Mouse (Mus musculus) neural tube, embryonic 14.5 days (tissue): ENCODE measurements around the gene Hist1h4i. TPM values are rescaled to one million over a fixed set of nuclear protein-coding genes. Genes with fewer than 3 reads are reported as not detected.
A peak's percentile ranks its signal among the peaks of the same experiment; 100 is the strongest.

Experiments used
- ATAC-seq: fragments of 200-750 bp; cut with Nextera tagmentation; 2 replicates; pipeline ENCODE4 v1.8.0; 2017; ENCODE audit warnings: low read depth, mild to moderate bottlenecking, moderate TSS enrichment, moderate library complexity
- H3K27ac ChIP-seq: fragments of 300-500 bp; sonication (generic); 2 replicates; pipeline ENCODE4 v1.5.1; 2014; ENCODE audit warnings: low read depth, mild to moderate bottlenecking, control low read depth, low read length, moderate library complexity, mixed read lengths
- H3K27me3 ChIP-seq: fragments of 300-500 bp; sonication (generic); 2 replicates; pipeline ENCODE4 v1.6.1; 2014; ENCODE audit warnings: low read length; ENCODE audit not compliant: control insufficient read depth, insufficient read depth
- H3K36me3 ChIP-seq: fragments of 300-500 bp; sonication (generic); 2 replicates; pipeline ENCODE4 v1.6.1; 2014; ENCODE audit warnings: low read length, mixed read lengths; ENCODE audit not compliant: control insufficient read depth, insufficient read depth
- H3K4me1 ChIP-seq: fragments of 300-500 bp; sonication (generic); 2 replicates; pipeline ENCODE4 v1.6.1; 2014; ENCODE audit warnings: low read length; ENCODE audit not compliant: control insufficient read depth, insufficient read depth
- H3K4me2 ChIP-seq: fragments of 300-500 bp; sonication (generic); 2 replicates; pipeline ENCODE4 v1.6.1; 2014; ENCODE audit warnings: mild to moderate bottlenecking, low read depth, low read length, control low read depth
- H3K4me3 ChIP-seq: fragments of 300-500 bp; sonication (generic); 2 replicates; pipeline ENCODE4 v1.5.1; 2014; ENCODE audit warnings: low read depth, low read length, control low read depth, mixed read lengths
- H3K9ac ChIP-seq: fragments of 300-500 bp; sonication (generic); replicated peaks from 2 replicates; pipeline ENCODE4 v1.6.1; 2014; ENCODE audit warnings: low read depth, mild to moderate bottlenecking, control low read depth, low read length, mixed read lengths
- H3K9me3 ChIP-seq: fragments of 300-500 bp; sonication (generic); 2 replicates; pipeline ENCODE4 v1.6.1; 2016; ENCODE audit warnings: low read length; ENCODE audit not compliant: control insufficient read depth
- WGBS: fragments of 180-500 bp; shearing (Covaris S2); extraction: QIAGEN DNeasy Blood & Tissue Kit; methylation state at CpG from one replicate; pipeline ENCODE4 v1.1.7; 2014; 5-methylcytosine and 5-hydroxymethylcytosine counted together
- microRNA-seq: library from miRNA; unstranded; fragments of <30 nt; microRNA quantifications from one replicate; pipeline ENCODE4, GENCODE M21; 2016
- polyA plus RNA-seq: library from polyadenylated mRNA; unstranded; fragments of >200 nt; fragmentation: Nextera tagmentation; extraction: Ambion mirVana; gene quantifications from 2 replicates; pipeline ENCODE4 v1.2.1, GENCODE M21; 2014

Hist1h4i gene
- polyA plus RNA-seq, 1 experiment from 2014 or later: 5.7 TPM

DNA sequence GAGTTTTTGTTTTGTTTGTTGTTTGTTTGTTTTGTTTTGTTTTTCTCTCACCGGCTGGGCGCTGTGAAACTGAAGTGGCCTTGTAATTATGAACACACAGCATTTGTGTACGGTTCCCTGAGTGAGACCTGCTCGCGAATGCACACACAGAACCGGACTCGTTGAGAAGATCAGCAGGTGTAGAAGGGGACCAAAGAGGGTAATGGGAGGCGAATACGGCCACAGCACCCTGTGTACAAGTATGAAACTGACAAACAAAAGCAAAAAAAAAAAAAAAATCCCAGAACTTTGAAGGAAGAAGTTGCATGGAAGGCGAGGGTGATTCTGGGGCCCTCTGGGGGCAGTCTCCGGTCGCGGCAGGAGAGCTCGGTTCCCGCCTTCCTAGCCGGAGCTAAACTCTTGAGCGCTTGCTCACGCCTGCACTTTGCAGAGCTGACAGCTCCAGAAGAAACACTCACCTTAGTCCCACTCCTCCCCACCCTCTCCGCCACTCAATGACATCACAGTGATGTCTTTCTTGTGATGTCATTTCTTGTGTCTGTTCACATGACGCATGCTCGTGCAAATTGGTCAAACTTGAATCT is 45.7 kb downstream of the Hist1h4i start:
- under 1% methylated on average over 21 of the region's 21 CpGs for WGBS
- Histone ChIP-seq H3K4me3 (0 out of 2 replicates have a peak overlapping the region, but pooled peaks have one; percentile 12), H3K9ac (no peak overlapping the region), H3K27ac (no peak overlapping the region), H3K4me1 (no peaks in the 10 kb centered on the region), H3K9me3 (no peaks in the 10 kb centered on the region), H3K4me2 (peak overlapping the region; percentile 16; the same call in 1 of the 2 replicates), H3K36me3 (no peaks in the 10 kb centered on the region), H3K27me3 (peaks cover 58% of the 10 kb centered on the region)
- peak; percentile 44; the same call in 1 of the 2 replicates for ATAC-seq

DNA sequence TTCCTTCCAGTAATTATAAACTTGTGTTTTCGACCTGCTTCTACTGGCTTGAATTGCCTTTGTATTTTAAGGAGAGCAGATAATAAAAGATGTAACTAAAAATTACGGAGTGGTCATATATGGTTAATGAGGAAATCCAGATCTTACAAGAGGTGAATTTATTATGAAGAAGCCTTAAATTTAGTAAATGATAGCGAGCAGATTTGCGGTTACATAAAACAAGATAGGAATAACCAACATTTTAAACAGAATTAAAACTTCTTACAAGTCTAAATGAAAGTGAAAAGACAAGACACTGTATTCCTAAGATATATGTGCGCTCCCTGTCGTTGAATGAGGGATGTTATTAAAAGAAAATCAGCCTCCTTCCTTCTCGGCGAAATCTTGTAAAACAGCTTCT is 46.3 kb downstream of the Hist1h4i start:
- Histone ChIP-seq H3K36me3 (no peaks in the 10 kb centered on the region), H3K4me2 (peak overlapping the region; percentile 16; the same call in 1 of the 2 replicates), H3K27me3 (peaks cover 53% of the 10 kb centered on the region), H3K4me1 (no peaks in the 10 kb centered on the region), H3K9me3 (no peaks in the 10 kb centered on the region), H3K27ac (no peak overlapping the region), H3K4me3 (0 out of 2 replicates have a peak overlapping the region, but pooled peaks have one; percentile 12), H3K9ac (no peak overlapping the region)
- 7% methylated on average over 8 of the region's 8 CpGs for WGBS
- no peak for ATAC-seq

DNA sequence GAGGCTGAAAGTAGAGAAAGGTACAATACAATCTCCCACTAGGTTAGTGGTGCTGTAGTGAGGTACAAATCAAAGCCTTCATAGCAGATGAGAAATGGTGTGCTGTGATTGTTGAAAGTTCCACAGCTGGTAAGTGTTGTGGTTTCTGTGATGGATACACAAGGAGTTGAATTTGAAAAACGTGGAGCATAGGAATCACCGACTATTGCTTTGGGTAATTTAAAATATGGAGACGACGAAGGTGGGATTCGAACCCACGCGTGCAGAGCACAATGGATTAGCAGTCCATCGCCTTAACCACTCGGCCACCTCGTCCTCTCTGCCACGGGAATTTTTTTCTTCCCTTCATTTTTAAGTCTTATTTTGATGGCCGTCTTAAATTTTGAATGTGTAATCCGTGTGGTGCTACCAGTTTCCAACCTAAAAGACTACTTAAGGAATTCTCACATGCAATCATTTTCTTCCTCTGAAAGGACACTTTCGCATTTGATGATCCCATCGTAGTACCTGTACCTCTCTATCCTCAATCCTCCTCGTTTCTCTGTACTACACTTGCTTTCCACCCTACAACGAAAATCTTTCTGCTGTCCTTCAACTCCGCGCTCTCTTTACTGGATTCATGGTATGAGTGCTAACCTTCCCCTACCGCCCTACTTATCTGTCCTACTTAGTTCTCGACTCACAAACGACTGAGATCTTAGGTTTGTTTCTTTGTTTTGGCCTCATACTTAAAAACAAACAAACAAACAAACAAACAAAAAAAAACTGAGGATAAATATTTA is 47.0 kb downstream of the Hist1h4i start:
- no peak overlapping the region for H3K9ac ChIP-seq
- no peak overlapping the region for H3K4me3 ChIP-seq
- 2% methylated on average over 22 of the region's 22 CpGs for WGBS
- H3K9me3 ChIP-seq: no peaks in the 10 kb centered on the region
- no peaks in the 10 kb centered on the region for H3K36me3 ChIP-seq
- no peak overlapping the region for H3K4me2 ChIP-seq
- ATAC-seq: no peak
- no peak overlapping the region for H3K27ac ChIP-seq
- no peaks in the 10 kb centered on the region for H3K4me1 ChIP-seq
- H3K27me3 ChIP-seq: peaks cover 48% of the 10 kb centered on the region

DNA sequence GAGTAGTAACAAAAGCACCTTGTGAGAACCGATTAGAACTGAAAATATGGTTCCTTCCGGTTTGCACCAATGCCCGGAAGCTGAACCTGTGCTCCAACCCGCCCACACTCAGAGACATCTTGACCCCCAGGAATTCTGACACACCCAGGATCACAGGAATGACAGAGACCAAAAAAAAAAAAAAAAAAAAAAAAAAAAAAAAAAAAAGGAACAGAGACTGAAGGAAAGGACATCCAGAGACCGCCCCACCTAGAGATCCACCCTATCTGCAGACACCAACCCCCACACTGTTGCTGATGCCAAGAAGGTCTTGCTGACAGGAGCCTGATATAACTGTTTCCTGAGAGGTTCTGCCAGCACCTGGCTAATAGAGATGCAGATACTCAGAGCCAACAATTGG is 48.6 kb downstream of the Hist1h4i start:
- Histone ChIP-seq H3K4me2 (no peak overlapping the region), H3K4me3 (no peak overlapping the region), H3K36me3 (no peaks in the 10 kb centered on the region), H3K27ac (no peak overlapping the region), H3K27me3 (peaks cover 33% of the 10 kb centered on the region), H3K4me1 (no peaks in the 10 kb centered on the region), H3K9me3 (no peaks in the 10 kb centered on the region), H3K9ac (no peak overlapping the region)
- 86% methylated on average over 5 of the region's 5 CpGs for WGBS
- ATAC-seq: no peak

Small RNA genes lying within 50 kb of the gene (microRNA-seq; reads per million reads assigned to microRNA genes)
- gene Gm26300 (not detected), gene Gm44390 (not detected), gene Gm44486 (not detected)

Other genes starting within 250 kb of the Hist1h4i start
- 2.4 and 4.5 TPM in 2 replicates for gene Hist1h2bq, start 231.2 kb downstream of the Hist1h4i start, polyA plus RNA-seq
- not detected in 2 replicates for gene Hist1h2ao, start 230.9 kb downstream of the Hist1h4i start, polyA plus RNA-seq
- 1.5 TPM in 1 of 2 replicates, not detected in the other for gene Hist1h4m, start 229.6 kb downstream of the Hist1h4i start, polyA plus RNA-seq
- 4.7 and 7.3 TPM in 2 replicates for gene Hist1h4n, start 209.2 kb downstream of the Hist1h4i start, polyA plus RNA-seq
- gene Hist1h2ap, start 207.9 kb downstream of the Hist1h4i start, polyA plus RNA-seq: 268 and 373 TPM in 2 replicates
- 2.4 and 4.8 TPM in 2 replicates for gene Hist1h2br, start 207.6 kb downstream of the Hist1h4i start, polyA plus RNA-seq
- gene Zfp184, start 96.3 kb downstream of the Hist1h4i start, polyA plus RNA-seq: 16.4 and 17.1 TPM in 2 replicates
- gene Pom121l2, start 60.2 kb downstream of the Hist1h4i start, polyA plus RNA-seq: not detected in 2 replicates
- not detected in 2 replicates for gene Prss16, start 31.6 kb downstream of the Hist1h4i start, polyA plus RNA-seq
- not detected in 2 replicates for gene Hist1h2ah, start 5.8 kb downstream of the Hist1h4i start, polyA plus RNA-seq
- 0.98 TPM in 1 of 2 replicates, not detected in the other for gene Hist1h2bk, start 5.5 kb downstream of the Hist1h4i start, polyA plus RNA-seq
- 2.9 and 3.8 TPM in 2 replicates for gene Hist1h2ag, start 1.6 kb upstream of the Hist1h4i start, polyA plus RNA-seq
- 1.4 and 1.9 TPM in 2 replicates for gene Hist1h2bj, start 1.9 kb upstream of the Hist1h4i start, polyA plus RNA-seq
- gene Vmn1r188, start 43.1 kb upstream of the Hist1h4i start, polyA plus RNA-seq: not detected in 2 replicates
- gene Vmn1r189, start 64.5 kb upstream of the Hist1h4i start, polyA plus RNA-seq: not detected in 2 replicates
- gene Vmn1r191, start 142.6 kb upstream of the Hist1h4i start, polyA plus RNA-seq: not detected in 2 replicates
- gene Vmn1r192, start 149.8 kb upstream of the Hist1h4i start, polyA plus RNA-seq: not detected in 2 replicates
- 0.15 TPM in 1 of 2 replicates, not detected in the other for gene Vmn1r193, start 181.8 kb upstream of the Hist1h4i start, polyA plus RNA-seq
- gene Vmn1r194, start 202.9 kb upstream of the Hist1h4i start, polyA plus RNA-seq: not detected in 2 replicates
- gene Vmn1r195, start 229.2 kb upstream of the Hist1h4i start, polyA plus RNA-seq: not detected in 2 replicates
- not detected in 2 replicates for gene Vmn1r196, start 248.6 kb upstream of the Hist1h4i start, polyA plus RNA-seq